Mouse (Mus musculus) heart, adult 11 months (tissue): ENCODE results near the gene Chst11.
A peak's percentile ranks its signal among the peaks of the same experiment; 100 is the strongest.
"Not testable (repeated sequence)": the region's sequence is repeated elsewhere in the genome, so short reads cannot be mapped to it uniquely, and the experiment has no call there.

Experiments used
- DNase-seq: peaks from one replicate; pipeline ENCODE4 v3.0.0; 2022

Gene Chst11

GRCm38 (mm10) chr10:83116889-83117288, 131.6 kb downstream of the Chst11 start:
- DNase-seq, result no peak

GRCm38 (mm10) chr10:83117851-83118250, 132.6 kb downstream of the Chst11 start:
- no peak for DNase-seq

GRCm38 (mm10) chr10:83118613-83119012, 133.3 kb downstream of the Chst11 start:
- DNase-seq, result no peak

GRCm38 (mm10) chr10:83119016-83119415, 133.7 kb downstream of the Chst11 start:
- peak; percentile 93 for DNase-seq

GRCm38 (mm10) chr10:83119461-83119860, 134.2 kb downstream of the Chst11 start:
- DNase-seq, result not testable (repeated sequence)

- DNase-seq, result no peak
Observed at GRCm38 (mm10) chr10:83119909-83120308, 134.6 kb downstream of the Chst11 start.

GRCm38 (mm10) chr10:83120938-83121337, 135.6 kb downstream of the Chst11 start:
- DNase-seq, result no peak

GRCm38 (mm10) chr10:83124560-83124959, 139.3 kb downstream of the Chst11 start:
- DNase-seq, result no peak

- no peak for DNase-seq
Observed at GRCm38 (mm10) chr10:83126447-83126846, 141.1 kb downstream of the Chst11 start.

GRCm38 (mm10) chr10:83128435-83128834, 143.1 kb downstream of the Chst11 start:
- DNase-seq, result no peak

GRCm38 (mm10) chr10:83129624-83130218, 144.4 kb downstream of the Chst11 start:
- DNase-seq, result no peak

- no peak for DNase-seq
Observed at GRCm38 (mm10) chr10:83130611-83131010, 145.3 kb downstream of the Chst11 start.

GRCm38 (mm10) chr10:83131884-83132283, 146.6 kb downstream of the Chst11 start:
- no peak for DNase-seq

- no peak for DNase-seq
Observed at GRCm38 (mm10) chr10:83133866-83134570, 148.7 kb downstream of the Chst11 start.

- no peak for DNase-seq
Observed at GRCm38 (mm10) chr10:83134896-83135295, 149.6 kb downstream of the Chst11 start.

GRCm38 (mm10) chr10:83135963-83136362, 150.7 kb downstream of the Chst11 start:
- no peak for DNase-seq

- no peak for DNase-seq
Observed at GRCm38 (mm10) chr10:83137103-83137502, 151.8 kb downstream of the Chst11 start.

GRCm38 (mm10) chr10:83139276-83139675, 154.0 kb downstream of the Chst11 start:
- DNase-seq, result no peak

- DNase-seq, result no peak
Observed at GRCm38 (mm10) chr10:83140258-83140936, 155.1 kb downstream of the Chst11 start.

- DNase-seq, result no peak
Observed at GRCm38 (mm10) chr10:83141434-83141833, 156.1 kb downstream of the Chst11 start.

- DNase-seq, result no peak
Observed at GRCm38 (mm10) chr10:83143049-83143448, 157.8 kb downstream of the Chst11 start.

- DNase-seq, result no peak
Observed at GRCm38 (mm10) chr10:83145836-83146235, 160.5 kb downstream of the Chst11 start.

- DNase-seq, result no peak
Observed at GRCm38 (mm10) chr10:83149342-83150178, 164.3 kb downstream of the Chst11 start.
